Mouse (Mus musculus) adrenal gland, adult (tissue): Measurements from ENCODE around the gene Trpm8.

Experiments used
- DNase-seq, 2 experiments: peaks; one replicate each; pipeline ENCODE4 v3.0.0; 2022 to 2023; ENCODE audit warnings: low spot score in 1 of 2; ENCODE audit not compliant: inconsistent age in 2 of 2

Gene Trpm8

GRCm38 (mm10) chr1:88422846-88423395 is 145.5 kb downstream of the Trpm8 start:
- DNase-seq: no peak

- DNase-seq: peak; percentile 68 to 91
Observed at GRCm38 (mm10) chr1:88424602-88425252, 147.3 kb downstream of the Trpm8 start.

- no peak for DNase-seq
Observed at GRCm38 (mm10) chr1:88427987-88428741, 150.7 kb downstream of the Trpm8 start.

GRCm38 (mm10) chr1:88429413-88429812 is 152.0 kb downstream of the Trpm8 start:
- DNase-seq: no peak

- DNase-seq: no peak
Observed at GRCm38 (mm10) chr1:88431262-88431661, 153.8 kb downstream of the Trpm8 start.

GRCm38 (mm10) chr1:88432601-88433000 is 155.1 kb downstream of the Trpm8 start:
- no peak for DNase-seq

- DNase-seq: no peak
Observed at GRCm38 (mm10) chr1:88433096-88433883, 155.8 kb downstream of the Trpm8 start.

GRCm38 (mm10) chr1:88434057-88434456 is 156.6 kb downstream of the Trpm8 start:
- no peak for DNase-seq

- no peak for DNase-seq
Observed at GRCm38 (mm10) chr1:88437206-88438126, 160.0 kb downstream of the Trpm8 start.
